Mouse (Mus musculus) bone marrow, adult 2 months (tissue): ENCODE data around the gene Rab11a.

Source experiments
- CTCF ChIP-seq: fragments of 200-500 bp; IDR thresholded peaks from 2 replicates; pipeline ENCODE4 v1.5.1; 2011; ENCODE audit warnings: low read length, control low read depth; ENCODE audit not compliant: control insufficient read depth, insufficient read depth
- POLR2A ChIP-seq: fragments of 200-500 bp; IDR thresholded peaks from 2 replicates; pipeline ENCODE4 v1.6.1; 2011; ENCODE audit warnings: low read depth, mild to moderate bottlenecking, control low read depth, low read length, borderline replicate concordance; ENCODE audit not compliant: control insufficient read depth

GRCm38 (mm10) chr9:64666549-64666948, 71.0 kb downstream of the Rab11a start:
- no peak for TF ChIP-seq CTCF
- no peak for TF ChIP-seq POLR2A
